Mouse (Mus musculus) cerebellum, postnatal 4 days (tissue): ENCODE data around the gene Mcub.
A peak's percentile ranks its signal among the peaks of the same experiment; 100 is the strongest.

ENCODE experiments used
- DNase-seq, 2 experiments: peaks; one replicate each; pipeline ENCODE4 v3.0.0; 2022; ENCODE audit warnings: low spot score in 2 of 2, mixed read lengths in 1 of 2

The Mcub gene

DNA sequence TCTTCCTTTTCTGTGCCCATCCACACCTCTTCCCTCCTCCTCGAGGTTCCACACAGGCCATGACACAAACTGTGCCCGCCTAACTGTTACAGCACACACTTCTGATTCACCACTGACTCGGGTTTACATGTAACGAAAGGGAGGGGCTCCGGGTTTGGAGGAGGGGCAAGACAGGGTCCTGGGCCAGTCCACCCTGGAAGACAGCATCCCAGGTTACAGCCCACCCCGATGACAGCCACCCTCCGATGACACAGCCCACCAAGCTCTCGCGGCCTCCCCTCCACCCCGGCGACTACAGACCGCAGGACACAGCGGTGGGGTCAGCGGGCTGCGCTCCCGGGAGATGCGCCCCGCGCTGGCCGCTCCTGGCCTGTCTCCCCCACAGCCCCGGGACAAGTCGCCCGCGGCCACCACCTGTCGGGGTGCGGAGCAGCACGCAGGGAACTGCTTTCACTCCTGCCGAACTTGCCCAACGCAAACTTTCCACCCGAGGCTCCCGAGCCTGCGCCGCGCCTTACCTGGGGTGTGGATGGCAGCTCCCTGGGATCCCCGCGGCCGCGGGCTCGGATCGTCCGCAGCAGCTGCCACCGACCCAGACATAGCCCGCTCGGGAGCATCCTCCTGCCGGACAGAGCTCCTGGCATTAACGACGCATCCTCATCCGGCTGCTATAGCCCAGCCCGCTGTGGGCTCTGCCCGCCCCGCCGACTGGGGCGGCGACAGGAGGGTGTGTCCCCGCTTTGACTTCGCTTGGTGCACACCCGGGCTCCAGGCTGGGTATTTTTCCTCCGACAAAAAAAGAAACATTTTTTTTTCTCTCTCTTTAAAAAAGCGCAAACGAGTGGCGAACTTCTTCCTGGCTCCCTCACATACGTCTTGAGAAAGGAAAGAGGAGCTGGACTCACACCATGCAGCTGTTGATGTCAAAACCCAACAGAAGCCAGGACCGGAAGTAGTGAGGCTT lies at the start of gene Mcub:
Gene Mcub, minus strand, starts transcription at position 775 of the 964 bp plus-strand sequence.
- DNase-seq: peak in 1 of 2 experiments; percentile 4

DNA sequence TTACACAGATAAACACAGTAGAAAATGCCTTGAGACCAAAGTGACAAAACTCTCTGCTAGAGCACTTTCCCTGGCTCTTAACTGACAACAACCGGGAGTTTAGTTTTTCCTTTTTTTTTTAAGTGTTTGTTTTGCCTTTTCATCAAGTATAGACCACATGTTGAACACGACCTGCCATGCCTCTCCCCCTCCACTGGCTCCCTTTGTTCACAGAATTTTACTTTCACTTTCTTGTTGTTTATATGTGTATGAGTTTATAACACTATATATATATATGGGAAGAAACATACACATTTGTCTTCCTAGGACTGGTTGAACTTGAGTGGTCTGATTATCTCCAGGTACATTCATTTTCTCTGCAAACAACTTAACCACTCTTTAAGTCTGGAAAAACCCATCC lies 42.9 kb upstream of the Mcub start:
- DNase-seq: no peak

GRCm38 (mm10) chr3:130011236-130011635 lies 41.2 kb upstream of the Mcub start:
- DNase-seq: no peak

GRCm38 (mm10) chr3:130006141-130006540 lies 36.1 kb upstream of the Mcub start:
- no peak for DNase-seq

- no peak for DNase-seq
Observed at GRCm38 (mm10) chr3:130000926-130001325, 30.9 kb upstream of the Mcub start.

DNA sequence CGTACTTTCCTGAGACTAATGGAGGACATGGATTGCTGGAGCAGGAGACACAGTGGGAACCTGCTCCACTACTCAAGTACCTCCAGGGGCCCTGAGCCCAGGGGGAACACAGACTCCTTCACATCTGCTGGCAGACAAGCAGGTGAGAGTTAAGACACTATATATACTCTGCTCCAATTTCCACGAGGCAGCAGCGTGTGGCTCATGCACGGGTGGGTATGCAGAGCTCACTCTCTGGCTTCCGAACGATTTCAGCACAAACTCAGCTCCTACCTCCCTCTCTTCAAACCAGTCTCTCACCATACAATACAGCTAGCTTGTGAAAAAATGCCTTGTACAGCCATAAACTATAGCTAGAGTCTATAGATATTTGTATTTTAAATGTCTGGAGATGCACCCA lies 28.5 kb upstream of the Mcub start:
- no peak for DNase-seq

DNA sequence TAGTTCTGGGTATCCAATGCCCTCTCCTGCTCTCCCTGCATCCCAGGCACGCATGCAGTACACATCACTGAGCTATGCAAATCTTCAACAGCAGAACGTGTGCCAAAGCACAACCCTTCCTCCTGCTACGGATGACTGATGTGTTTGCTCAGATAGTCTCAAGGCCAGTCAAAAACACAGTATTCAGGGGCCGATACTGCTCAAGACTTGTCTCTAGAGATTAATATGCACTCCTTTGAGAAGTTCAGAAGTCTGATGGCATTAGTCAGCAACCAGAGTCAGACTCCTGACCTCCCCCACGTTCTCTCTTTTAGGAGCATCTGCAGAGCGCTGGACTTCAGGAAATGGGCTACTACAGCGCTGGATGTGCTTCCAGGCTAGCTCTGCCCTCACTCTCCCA lies 28.0 kb upstream of the Mcub start:
- DNase-seq: no peak

DNA sequence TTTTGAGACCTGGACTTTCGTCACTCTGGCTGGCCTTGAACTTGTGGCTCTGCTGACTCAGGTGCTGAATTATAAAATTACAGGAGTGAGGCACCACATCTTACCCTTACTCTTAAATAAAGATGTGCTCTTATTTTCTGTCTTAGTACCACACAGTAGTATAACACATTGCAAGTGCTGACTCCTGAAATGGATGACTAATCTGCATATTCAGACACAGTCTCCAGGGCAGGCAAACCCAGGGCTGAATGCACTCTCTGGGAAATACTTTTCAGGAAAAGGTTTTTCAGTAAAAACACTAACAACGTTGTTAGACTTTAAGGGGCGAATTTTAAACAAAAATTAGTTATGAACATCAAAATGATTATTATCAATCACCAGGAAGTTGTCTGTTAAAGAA lies 27.3 kb upstream of the Mcub start:
- DNase-seq: no peak

- DNase-seq: no peak
Observed at GRCm38 (mm10) chr3:129987297-129987696, 17.3 kb upstream of the Mcub start.

DNA sequence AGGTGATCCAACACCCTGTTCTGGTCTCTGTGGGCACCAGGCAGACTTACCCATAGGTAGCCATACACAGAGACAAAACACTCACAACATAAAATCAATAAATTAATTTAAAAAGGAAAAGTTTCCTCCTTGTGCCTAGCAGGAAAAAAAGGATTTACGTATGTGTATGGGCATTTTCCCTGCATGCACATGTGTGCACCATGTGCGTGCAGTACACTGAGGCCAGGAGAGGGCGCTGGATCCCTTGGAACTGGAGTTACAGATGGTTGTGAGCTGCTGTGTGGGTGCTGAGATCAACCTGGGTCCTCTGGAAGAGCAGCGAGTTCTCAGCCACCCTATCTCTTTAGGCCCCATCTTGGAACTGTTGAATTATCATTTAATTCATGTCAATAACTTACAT lies 15.3 kb upstream of the Mcub start:
- DNase-seq: no peak

DNA sequence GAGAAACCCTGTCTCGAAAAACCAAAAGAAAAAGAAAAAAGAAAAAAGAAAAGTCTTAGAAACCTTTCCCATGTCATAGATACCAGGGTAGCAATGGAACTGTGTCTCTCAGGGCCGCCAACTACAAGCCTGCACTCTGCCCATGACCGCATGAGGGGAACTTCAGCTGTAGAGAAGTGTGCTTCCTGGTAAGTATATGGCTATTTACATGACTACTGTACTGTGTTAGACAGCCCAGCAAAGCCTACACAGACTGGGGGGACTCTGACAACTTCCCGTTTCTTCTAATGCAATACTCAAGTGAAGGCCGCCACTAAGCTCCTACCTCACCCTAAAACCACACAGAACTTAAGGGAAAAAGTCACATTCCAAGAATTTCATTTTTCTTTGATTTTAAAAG lies 14.8 kb upstream of the Mcub start:
- DNase-seq: no peak

DNA sequence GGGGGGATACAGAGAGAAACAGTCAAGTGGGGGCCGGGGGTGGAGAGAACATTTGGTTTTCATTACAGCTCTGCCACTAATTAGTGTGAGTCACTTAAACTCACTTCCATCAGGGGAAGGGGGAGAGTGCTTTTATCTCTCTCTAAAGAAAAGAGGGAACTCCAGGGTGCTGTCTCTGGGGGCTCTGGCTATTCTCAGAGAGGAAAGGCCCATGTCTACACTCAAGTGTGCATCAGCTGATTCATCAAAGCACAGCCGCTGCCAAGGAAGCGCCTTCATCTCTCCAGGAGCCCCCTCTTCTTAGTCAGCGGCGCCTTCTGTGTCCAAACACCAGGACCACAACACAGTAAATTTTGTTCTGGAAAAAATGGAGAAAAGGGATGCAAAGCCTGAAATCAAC lies 12.3 kb upstream of the Mcub start:
- no peak for DNase-seq

DNA sequence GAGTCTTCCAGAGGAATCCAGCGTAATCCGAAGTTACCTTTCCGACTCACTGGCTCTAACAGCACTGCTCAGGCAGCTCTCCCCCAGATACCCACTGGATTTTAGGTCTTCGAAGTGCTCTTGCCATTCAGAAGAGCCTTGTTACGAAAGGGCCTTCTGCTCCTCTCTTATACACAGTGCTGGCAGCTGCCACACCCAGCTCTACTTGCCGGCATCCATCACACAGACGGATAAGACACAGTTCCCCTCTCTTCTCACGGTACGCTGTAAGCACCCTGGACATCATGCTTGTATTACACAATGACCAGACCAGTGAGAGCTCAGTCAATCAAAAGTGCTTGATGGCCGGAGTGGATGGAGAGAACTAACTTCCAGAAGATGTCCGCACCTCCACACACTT lies 11.8 kb upstream of the Mcub start:
- DNase-seq: no peak

- DNase-seq: no peak
Observed at GRCm38 (mm10) chr3:129979510-129979909, 9.5 kb upstream of the Mcub start.

- no peak for DNase-seq
Observed at GRCm38 (mm10) chr3:129978716-129979115, 8.7 kb upstream of the Mcub start.

- no peak for DNase-seq
Observed at GRCm38 (mm10) chr3:129976317-129976716, 6.3 kb upstream of the Mcub start.

DNA sequence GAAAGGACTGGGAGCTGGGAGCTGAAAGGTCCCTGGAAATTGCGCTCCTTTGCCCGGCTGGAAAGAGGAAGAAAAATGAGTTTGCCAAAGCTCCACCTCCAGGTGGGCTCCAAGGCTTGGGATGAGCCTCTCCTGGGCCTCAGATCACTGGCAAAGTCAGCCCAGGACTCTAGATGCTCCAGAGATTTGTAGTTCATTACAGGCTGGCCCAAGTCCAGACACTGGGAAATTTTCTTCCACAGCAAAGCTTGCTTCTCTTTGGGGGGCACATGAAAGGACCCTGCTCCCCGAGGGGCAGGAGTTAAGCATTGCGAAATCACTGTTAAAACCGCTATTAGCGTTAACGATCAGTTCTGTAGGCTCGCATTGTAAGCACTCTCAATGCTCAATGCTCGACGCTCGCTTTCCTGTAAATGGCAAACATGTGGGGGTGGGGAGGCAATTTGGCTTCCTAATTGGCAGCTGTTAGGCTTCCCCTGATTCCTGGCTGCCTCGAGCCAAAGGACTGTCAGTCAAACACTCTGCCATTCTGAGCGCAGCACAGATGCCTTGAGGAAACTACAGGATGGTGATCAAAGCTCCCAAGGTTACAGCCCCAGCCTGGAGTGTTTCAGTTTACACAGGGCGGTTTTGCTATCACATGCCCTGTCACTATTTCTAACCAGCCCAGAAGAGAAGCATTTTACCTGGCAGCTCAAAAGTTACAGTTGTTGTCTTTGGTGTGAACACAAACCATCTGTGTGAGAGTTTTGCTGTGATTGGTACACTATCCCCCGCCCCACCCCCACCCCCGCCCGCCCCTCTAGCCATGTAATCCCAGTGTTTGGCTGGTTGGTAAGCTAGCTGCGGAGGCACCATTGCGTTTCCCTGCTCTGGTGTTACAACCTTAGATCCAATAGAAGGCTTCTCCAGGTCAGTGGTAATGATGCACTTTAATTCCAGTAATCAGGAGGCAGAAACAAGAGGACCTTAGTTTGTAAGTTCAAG lies 816 bp upstream of the Mcub start:
- peak in 1 of 2 experiments; percentile 43 for DNase-seq

DNA sequence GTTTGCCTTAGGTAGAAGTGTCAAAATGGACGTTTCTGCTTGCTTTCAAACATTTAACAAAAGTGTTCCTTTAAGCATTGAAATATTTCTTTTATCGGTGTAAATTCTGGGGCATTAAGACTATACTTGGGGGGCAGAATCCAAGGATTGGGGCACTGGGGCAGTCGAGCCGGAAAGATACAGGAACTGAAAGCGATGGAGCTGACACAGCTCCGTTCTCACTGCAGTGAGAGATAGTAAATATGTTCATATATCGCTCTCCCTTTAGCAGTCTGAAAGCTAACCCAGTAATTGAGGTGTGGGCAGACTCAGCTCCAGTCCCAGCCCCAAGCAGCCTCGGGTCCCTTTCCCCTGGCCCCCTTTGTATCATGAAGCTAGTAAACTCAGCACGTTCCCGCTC lies 975 bp downstream of the Mcub start:
- no peak for DNase-seq

DNA sequence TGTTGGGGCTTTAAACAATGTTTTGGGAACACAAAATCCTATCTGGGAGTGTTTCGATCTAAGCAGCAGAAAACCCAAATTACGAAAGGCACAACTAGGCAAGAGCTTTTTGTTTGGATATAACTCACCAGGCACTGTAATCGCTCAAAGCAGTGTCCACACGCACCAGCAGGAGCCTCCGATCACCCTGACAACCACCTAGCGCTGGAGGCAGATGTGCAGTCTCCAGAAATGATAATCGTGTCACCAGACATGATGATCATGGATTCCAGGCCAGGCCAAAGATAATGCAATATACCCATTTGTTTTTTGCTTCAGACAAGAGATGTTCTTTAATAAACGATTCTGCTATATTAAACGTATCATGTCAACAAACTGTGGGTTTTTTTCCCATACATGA lies 2.1 kb downstream of the Mcub start:
- DNase-seq: no peak

DNA sequence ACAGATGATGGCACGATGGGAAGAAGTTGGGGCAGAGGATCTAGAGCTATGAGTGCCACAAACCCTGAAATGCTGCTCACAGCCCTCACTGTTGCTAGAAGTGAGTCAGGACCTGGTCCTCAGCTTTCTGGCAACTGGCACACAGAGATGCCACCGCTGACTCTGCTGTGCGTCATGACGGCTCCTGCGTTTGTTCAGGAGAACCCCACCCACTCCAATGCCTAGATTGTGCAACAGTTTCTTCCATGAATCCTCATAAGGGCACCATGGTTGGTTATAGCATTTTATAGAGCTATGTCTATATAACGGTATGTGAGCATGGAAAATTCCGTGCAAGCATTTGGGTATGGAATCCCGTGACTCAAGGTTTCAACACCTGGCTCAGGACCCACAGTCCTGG lies 5.3 kb downstream of the Mcub start:
- DNase-seq: no peak

DNA sequence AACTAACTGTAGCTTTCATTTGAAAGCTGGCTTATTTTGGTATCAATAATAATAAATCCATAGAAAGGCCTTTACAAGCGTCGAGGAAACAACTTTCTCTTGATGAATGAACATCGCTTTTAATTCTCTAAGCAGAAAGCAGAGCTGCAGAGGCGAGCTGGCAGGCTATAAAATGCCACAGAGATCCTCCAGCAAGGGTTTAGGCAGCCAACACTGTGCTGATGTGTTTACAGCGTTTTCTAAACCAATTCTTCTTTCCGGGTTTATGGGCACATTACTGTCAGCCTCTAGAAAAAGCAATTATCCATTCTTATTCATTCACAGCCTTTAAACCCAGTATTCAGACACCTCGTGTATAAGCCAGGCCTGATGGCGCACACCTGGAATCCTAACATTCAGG lies 7.5 kb downstream of the Mcub start:
- no peak for DNase-seq

- DNase-seq: no peak
Observed at GRCm38 (mm10) chr3:129953296-129953695, 16.7 kb downstream of the Mcub start.
